Mouse (Mus musculus): ENCODE data around the gene Slc22a20.

The Slc22a20 gene

GRCm38 (mm10) chr19:5924713-5925093 is 61.2 kb downstream of the Slc22a20 start, which contains the start of gene Cdc42ep2:
Gene Cdc42ep2, minus strand, starts transcription at chr19:5924816.
- DNase-seq (ENCODE audit: low spot score): peak; percentile 99

- peak; percentile 88 for DNase-seq (ENCODE audit: low spot score)
Observed at GRCm38 (mm10) chr19:5923990-5924712, 61.8 kb downstream of the Slc22a20 start.

- no peak for DNase-seq (ENCODE audit: low spot score)
Observed at GRCm38 (mm10) chr19:5922963-5923362, 63.0 kb downstream of the Slc22a20 start.

- DNase-seq (ENCODE audit: low spot score): no peak
Observed at GRCm38 (mm10) chr19:5922119-5922942, 63.6 kb downstream of the Slc22a20 start.

GRCm38 (mm10) chr19:5921715-5922114 is 64.2 kb downstream of the Slc22a20 start:
- DNase-seq (ENCODE audit: low spot score): no peak
